Mouse (Mus musculus) thymus, adult 2 months (tissue): ENCODE data around the gene G0s2. TPM values are rescaled to one million over a fixed set of nuclear protein-coding genes. Genes with fewer than 3 reads are reported as not detected.

Source experiments
- DNase-seq: peaks from one replicate; pipeline ENCODE4 v3.0.0; 2021
- H3K27ac ChIP-seq: fragments of 200-500 bp; 2 replicates; pipeline ENCODE4 v1.5.1; 2012; ENCODE audit warnings: low read length, control low read depth; ENCODE audit not compliant: control insufficient read depth, insufficient read depth
- H3K27me3 ChIP-seq: fragments of 200-500 bp; 2 replicates; pipeline ENCODE4 v1.6.1; 2012; ENCODE audit warnings: mild to moderate bottlenecking, low read length, moderate library complexity, mixed read lengths; ENCODE audit not compliant: control insufficient read depth, insufficient read depth
- H3K36me3 ChIP-seq: fragments of 200-500 bp; 2 replicates; pipeline ENCODE4 v1.6.1; 2012; ENCODE audit warnings: mild to moderate bottlenecking, low read length, moderate library complexity; ENCODE audit not compliant: control insufficient read depth, insufficient read depth
- H3K4me1 ChIP-seq: fragments of 200-500 bp; replicated peaks from 2 replicates; pipeline ENCODE4 v1.6.1; 2012; ENCODE audit warnings: low read length; ENCODE audit not compliant: control insufficient read depth, insufficient read depth
- H3K4me3 ChIP-seq: fragments of 200-500 bp; 2 replicates; pipeline ENCODE4 v1.5.1; 2012; ENCODE audit warnings: mild to moderate bottlenecking, low read length, control low read depth, moderate library complexity; ENCODE audit not compliant: control insufficient read depth, insufficient read depth
- CTCF ChIP-seq: fragments of 200-500 bp; IDR thresholded peaks from 2 replicates; pipeline ENCODE4 v1.5.1; 2012; ENCODE audit warnings: mild to moderate bottlenecking, control low read depth, low read length, moderate library complexity, borderline replicate concordance; ENCODE audit not compliant: control insufficient read depth, poor library complexity, insufficient read depth; ENCODE audit errors: extremely low read depth
- POLR2A ChIP-seq: fragments of 200-500 bp; IDR thresholded peaks from 2 replicates; pipeline ENCODE4 v1.6.1; 2012; ENCODE audit warnings: mild to moderate bottlenecking, low read length, control low read depth, moderate library complexity; ENCODE audit not compliant: control insufficient read depth, poor library complexity, insufficient read depth; ENCODE audit errors: extremely low read depth
- WGBS: fragments of 180-500 bp; shearing (Covaris S2); methylation state at CpG from one replicate; pipeline ENCODE4 v1.1.7; 2018; 5-methylcytosine and 5-hydroxymethylcytosine counted together
- polyA plus RNA-seq: library from polyadenylated mRNA; depleted of rRNA; stranded (reverse); fragments of >200 nt; gene quantifications from 2 replicates; pipeline ENCODE4 v1.2.3, GENCODE M21; 2012; rRNA removed

Gene G0s2
- 51.0 and 61.6 TPM in 2 replicates for polyA plus RNA-seq

- Histone ChIP-seq H3K4me1 (peaks cover 20% of the 10 kb centered on the region), H3K27me3 (no peaks in the 10 kb centered on the region), H3K4me3 (peak within 1 kb of the TSS; percentile 40), H3K36me3 (no peaks in the 10 kb centered on the region), H3K27ac (peak within 1 kb of the TSS; percentile 21; the same call in 1 of the 2 replicates)
- DNase-seq = peak; percentile 39
- WGBS = 9% methylated on average over 21 of the region's 23 CpGs
- TF ChIP-seq CTCF (peak; percentile 65; the same call in 1 of the 2 replicates), POLR2A (no peak)
These were observed at the start of gene G0s2 for GRCm38 (mm10) chr1:193272916-193273601. TSS of gene G0s2 (minus strand) at chr1:193273217.

GRCm38 (mm10) chr1:193320398-193320797 is 47.4 kb upstream of the G0s2 start:
- Histone ChIP-seq H3K36me3 (no peaks in the 10 kb centered on the region), H3K27me3 (no peaks in the 10 kb centered on the region), H3K4me1 (no peaks in the 10 kb centered on the region), H3K27ac (no peak overlapping the region), H3K4me3 (no peak overlapping the region)
- 93% methylated on average over 8 of the region's 8 CpGs for WGBS
- no peak for DNase-seq
- TF ChIP-seq CTCF = no peak
- no peak for TF ChIP-seq POLR2A

GRCm38 (mm10) chr1:193319721-193320120 is 46.7 kb upstream of the G0s2 start:
- TF ChIP-seq POLR2A (no peak), CTCF (no peak)

GRCm38 (mm10) chr1:193317159-193317559 is 44.1 kb upstream of the G0s2 start:
- no peak overlapping the region for H3K4me3 ChIP-seq
- no peak overlapping the region for H3K27ac ChIP-seq
- no peak for DNase-seq
- H3K36me3 ChIP-seq = no peaks in the 10 kb centered on the region
- WGBS = 87% methylated on average over 6 of the region's 6 CpGs
- TF ChIP-seq POLR2A (no peak), CTCF (no peak)
- no peaks in the 10 kb centered on the region for H3K27me3 ChIP-seq
- H3K4me1 ChIP-seq = 0 out of 2 replicates have a peak, but pooled peaks cover 2% of the 10 kb centered on the region

More at GRCm38 (mm10) chr1:193319721-193320120, 46.7 kb upstream of the G0s2 start:
- H3K4me3 ChIP-seq = no peak overlapping the region
- no peaks in the 10 kb centered on the region for H3K27me3 ChIP-seq
- DNase-seq = no peak
- no peaks in the 10 kb centered on the region for H3K36me3 ChIP-seq
- no peak overlapping the region for H3K27ac ChIP-seq
- H3K4me1 ChIP-seq = no peaks in the 10 kb centered on the region
- 93% methylated on average over 3 of the region's 3 CpGs for WGBS

GRCm38 (mm10) chr1:193316358-193316750 is 43.3 kb upstream of the G0s2 start:
- no peak overlapping the region for H3K4me3 ChIP-seq
- H3K4me1 ChIP-seq = 0 out of 2 replicates have a peak, but pooled peaks cover 2% of the 10 kb centered on the region
- TF ChIP-seq POLR2A = no peak
- no peaks in the 10 kb centered on the region for H3K36me3 ChIP-seq
- no peak overlapping the region for H3K27ac ChIP-seq
- DNase-seq = no peak
- H3K27me3 ChIP-seq = no peaks in the 10 kb centered on the region
- WGBS = 94% methylated on average over 9 of the region's 9 CpGs

- no peak for DNase-seq
- no peak for TF ChIP-seq CTCF
- no peak for TF ChIP-seq POLR2A
- Histone ChIP-seq H3K27me3 (no peaks in the 10 kb centered on the region), H3K36me3 (no peaks in the 10 kb centered on the region), H3K4me3 (no peak overlapping the region), H3K4me1 (0 out of 2 replicates have a peak, but pooled peaks cover 2% of the 10 kb centered on the region), H3K27ac (no peak overlapping the region)
- WGBS = 78% methylated on average over 5 of the region's 5 CpGs
These were observed 42.8 kb upstream of the G0s2 start for GRCm38 (mm10) chr1:193315705-193316357.

GRCm38 (mm10) chr1:193311596-193311995 is 38.6 kb upstream of the G0s2 start:
- 93% methylated on average over 1 of the region's 1 CpGs for WGBS
- DNase-seq = no peak
- Histone ChIP-seq H3K27me3 (no peaks in the 10 kb centered on the region), H3K27ac (no peak overlapping the region), H3K36me3 (no peaks in the 10 kb centered on the region), H3K4me3 (no peak overlapping the region), H3K4me1 (0 out of 2 replicates have a peak, but pooled peaks cover 2% of the 10 kb centered on the region)
- TF ChIP-seq CTCF (no peak), POLR2A (no peak)
